ENCODE assay signal across 9 mouse cellular contexts in genomic region chr19:4227894-4228678, GRCm38 (mm10). TPM values are rescaled to one million over a fixed set of nuclear protein-coding genes. Genes with fewer than 3 reads are reported as not detected.
DNase-seq lines count a peak whose midpoint lies in the region; ATAC-seq lines count a peak whose summit lies in the region.
"Had no signal": no experiment of that assay in that cellular context is flagged by ENCODE, and none has a peak within 500 bp of the region (broad histone marks: within the 10 kb centered on the region; RNA-seq: fewer than 3 reads in every experiment).

No protein-coding gene starts in this region.

- H3K27me3 ChIP-seq in embryonic facial prominence, embryonic 14.5 days (replicated peaks; ENCODE audit: control insufficient read depth, insufficient read depth, low read length): no peaks in the 10 kb centered on the region
- no peaks in the 10 kb centered on the region for H3K27me3 ChIP-seq in stomach, embryonic 16.5 days (ENCODE audit: control insufficient read depth, insufficient read depth, low read length)

- no peaks in the 10 kb centered on the region for H3K36me3 ChIP-seq in embryonic facial prominence, embryonic 14.5 days (ENCODE audit: control insufficient read depth, insufficient read depth, low read length)
- no peaks in the 10 kb centered on the region for H3K36me3 ChIP-seq in stomach, embryonic 16.5 days (ENCODE audit: control insufficient read depth, insufficient read depth, low read length)

- no peak overlapping the region for H3K9ac ChIP-seq in embryonic facial prominence, embryonic 14.5 days (ENCODE audit: low read depth, low read length)
- H3K9ac ChIP-seq in stomach, embryonic 16.5 days (ENCODE audit: low read length): 0 out of 2 replicates have a peak overlapping the region, but pooled peaks have one; percentile 16

- peak; percentile 35; the same call in 1 of the 2 replicates for ATAC-seq in embryonic facial prominence, embryonic 14.5 days (ENCODE audit: low read depth)
- peak; percentile 14; the same call in 1 of the 2 replicates for ATAC-seq in stomach, embryonic 16.5 days (ENCODE audit: insufficient read depth, low FRiP score)

- no peaks in the 10 kb centered on the region for H3K9me3 ChIP-seq in embryonic facial prominence, embryonic 14.5 days (ENCODE audit: control insufficient read depth, low read length)
- H3K9me3 ChIP-seq in stomach, embryonic 16.5 days (replicated peaks; ENCODE audit: control insufficient read depth, low read length): no peaks in the 10 kb centered on the region

- no peak overlapping the region for H3K27ac ChIP-seq in embryonic facial prominence, embryonic 14.5 days (replicated peaks; ENCODE audit: low read depth, low read length)
- H3K27ac ChIP-seq in stomach, embryonic 16.5 days (ENCODE audit: low read length): no peak overlapping the region

- H3K4me3 ChIP-seq in embryonic facial prominence, embryonic 14.5 days (ENCODE audit: low read depth, low read length): no peak overlapping the region
- H3K4me3 ChIP-seq in stomach, embryonic 16.5 days (replicated peaks; ENCODE audit: low read length): no peak overlapping the region
- H3K4me3 ChIP-seq: erythroblast, embryonic 14.5 days had no signal

- peaks cover 10% of the 10 kb centered on the region; the same call in 1 of the 2 replicates for H3K4me1 ChIP-seq in embryonic facial prominence, embryonic 14.5 days (ENCODE audit: control insufficient read depth, insufficient read depth, low read length)
- H3K4me1 ChIP-seq in stomach, embryonic 16.5 days (ENCODE audit: control insufficient read depth, insufficient read depth, low read length): peaks cover 22% of the 10 kb centered on the region

- 14% methylated on average over 8 of the region's 8 CpGs for WGBS in embryonic facial prominence, embryonic 14.5 days
- 15% methylated on average over 8 of the region's 8 CpGs for WGBS in stomach, embryonic 16.5 days

- H3K4me2 ChIP-seq in embryonic facial prominence, embryonic 14.5 days (ENCODE audit: low read depth, low read length): no peak overlapping the region
- no peak overlapping the region for H3K4me2 ChIP-seq in stomach, embryonic 16.5 days (ENCODE audit: low read depth, low read length)

- peak; percentile 56 to 81 for DNase-seq in layer of hippocampus, adult 18-20 months (ENCODE audit: low spot score in 2 of 2)
- no peak for DNase-seq in layer of hippocampus, adult 9-11 months
- peak; percentile 84 for DNase-seq in adrenal gland, postnatal 14 days
- DNase-seq in embryonic facial prominence, embryonic 14.5 days (ENCODE audit: low spot score): peak; percentile 89
- DNase-seq in heart, postnatal 4 days: peak; percentile 84
- peak; percentile 64 to 71 for DNase-seq in layer of hippocampus, postnatal 36 days
- DNase-seq in monocyte, adult 2 months (ENCODE audit: low read depth in 1 of 2, low spot score in 2 of 2): peak; percentile 35 to 58

RNA-seq across cellular contexts. Expression of gene Pold4, which starts 3.6 kb away (rescaled TPM):
- 10 to 100 TPM; 14.4 to 16.5 TPM for total RNA-seq in layer of hippocampus, adult 18-20 months (2021)
- total RNA-seq in adrenal gland, postnatal 14 days (2021): 43.3 and 57.9 TPM in 2 replicates
- polyA plus RNA-seq in embryonic facial prominence, embryonic 14.5 days (2014; fragmentation: Nextera tagmentation; extraction: Ambion mirVana): 28.1 and 31.3 TPM in 2 replicates
- 10 to 100 TPM; 11.0 to 11.2 TPM for total RNA-seq in heart, postnatal 4 days (2021)
- 10 to 100 TPM; 12.4 to 16.6 TPM for total RNA-seq in layer of hippocampus, postnatal 36 days (2021)
- 36.3 and 38.0 TPM in 2 replicates for polyA plus RNA-seq in stomach, embryonic 16.5 days (2015; fragmentation: Nextera tagmentation; extraction: Ambion mirVana)

RNA-seq across cellular contexts. Expression of gene AC109138.7, which starts 13.9 kb away (rescaled TPM):
- total RNA-seq in layer of hippocampus, adult 18-20 months (2021): not detected
- not detected in 2 replicates for total RNA-seq in adrenal gland, postnatal 14 days (2021)
- not detected in 2 replicates for polyA plus RNA-seq in embryonic facial prominence, embryonic 14.5 days (2014; fragmentation: Nextera tagmentation; extraction: Ambion mirVana)
- not detected for total RNA-seq in heart, postnatal 4 days (2021)
- not detected for total RNA-seq in layer of hippocampus, postnatal 36 days (2021)
- polyA plus RNA-seq in stomach, embryonic 16.5 days (2015; fragmentation: Nextera tagmentation; extraction: Ambion mirVana): not detected in 2 replicates
- polyA plus RNA-seq: erythroblast, embryonic 14.5 days had no signal

RNA-seq across cellular contexts. Expression of gene Clcf1, which starts 14.0 kb away (rescaled TPM):
- total RNA-seq in layer of hippocampus, adult 18-20 months (2021): under 1 TPM; 0.38 to 0.57 TPM
- 10.8 and 16.3 TPM in 2 replicates for total RNA-seq in adrenal gland, postnatal 14 days (2021)
- 6.0 and 6.3 TPM in 2 replicates for polyA plus RNA-seq in embryonic facial prominence, embryonic 14.5 days (2014; fragmentation: Nextera tagmentation; extraction: Ambion mirVana)
- total RNA-seq in heart, postnatal 4 days (2021): 1 to 10 TPM; 2.1 to 2.7 TPM
- under 1 TPM; 0.32 to 0.83 TPM for total RNA-seq in layer of hippocampus, postnatal 36 days (2021)
- polyA plus RNA-seq in stomach, embryonic 16.5 days (2015; fragmentation: Nextera tagmentation; extraction: Ambion mirVana): 5.3 and 6.3 TPM in 2 replicates
- polyA plus RNA-seq: erythroblast, embryonic 14.5 days had no signal

RNA-seq across cellular contexts. Expression of gene Rad9a, which starts 26.6 kb away (rescaled TPM):
- total RNA-seq in layer of hippocampus, adult 18-20 months (2021): 1 to 10 TPM; 7.9 to 9.6 TPM
- total RNA-seq in adrenal gland, postnatal 14 days (2021): 8.2 and 10.7 TPM in 2 replicates
- 28.9 and 32.4 TPM in 2 replicates for polyA plus RNA-seq in embryonic facial prominence, embryonic 14.5 days (2014; fragmentation: Nextera tagmentation; extraction: Ambion mirVana)
- 1 to 10 TPM; 8.3 to 8.4 TPM for total RNA-seq in heart, postnatal 4 days (2021)
- total RNA-seq in layer of hippocampus, postnatal 36 days (2021): 1 to 10 TPM; 5.5 to 7.1 TPM
- polyA plus RNA-seq in stomach, embryonic 16.5 days (2015; fragmentation: Nextera tagmentation; extraction: Ambion mirVana): 26.2 and 26.7 TPM in 2 replicates

RNA-seq across cellular contexts. Expression of gene Ppp1ca, which starts 36.2 kb away (rescaled TPM):
- 100 to 1,000 TPM; 268 TPM for total RNA-seq in layer of hippocampus, adult 18-20 months (2021)
- total RNA-seq in adrenal gland, postnatal 14 days (2021): 369 and 402 TPM in 2 replicates
- 744 and 800 TPM in 2 replicates for polyA plus RNA-seq in embryonic facial prominence, embryonic 14.5 days (2014; fragmentation: Nextera tagmentation; extraction: Ambion mirVana)
- 100 to 1,000 TPM; 481 to 484 TPM for total RNA-seq in heart, postnatal 4 days (2021)
- total RNA-seq in layer of hippocampus, postnatal 36 days (2021): 100 to 1,000 TPM; 255 to 265 TPM
- 727 and 779 TPM in 2 replicates for polyA plus RNA-seq in stomach, embryonic 16.5 days (2015; fragmentation: Nextera tagmentation; extraction: Ambion mirVana)
